Mouse (Mus musculus) retina, postnatal 1 day (tissue): ENCODE results near the gene Gk5.
"Not testable (repeated sequence)": the region's sequence is repeated elsewhere in the genome, so short reads cannot be mapped to it uniquely, and the experiment has no call there.

Source experiments
- DNase-seq: peaks from one replicate; pipeline ENCODE4 v3.0.0-alpha.2; 2012

Gene Gk5

GRCm38 (mm10) chr9:96152801-96153200, 33.6 kb downstream of the Gk5 start:
- DNase-seq, result no peak

GRCm38 (mm10) chr9:96158431-96158830, 39.3 kb downstream of the Gk5 start:
- no peak for DNase-seq

- no peak for DNase-seq
Observed at GRCm38 (mm10) chr9:96159047-96159446, 39.9 kb downstream of the Gk5 start.

GRCm38 (mm10) chr9:96160767-96161166, 41.6 kb downstream of the Gk5 start:
- no peak for DNase-seq

GRCm38 (mm10) chr9:96162421-96162820, 43.3 kb downstream of the Gk5 start:
- no peak for DNase-seq

GRCm38 (mm10) chr9:96163443-96163842, 44.3 kb downstream of the Gk5 start:
- DNase-seq, result no peak

GRCm38 (mm10) chr9:96163983-96164382, 44.8 kb downstream of the Gk5 start:
- DNase-seq, result not testable (repeated sequence)

- peak; percentile 87 for DNase-seq
Observed at GRCm38 (mm10) chr9:96167168-96167585, 48.0 kb downstream of the Gk5 start.

GRCm38 (mm10) chr9:96170600-96170999, 51.4 kb downstream of the Gk5 start:
- DNase-seq, result no peak

GRCm38 (mm10) chr9:96184909-96185308, 65.7 kb downstream of the Gk5 start:
- no peak for DNase-seq

GRCm38 (mm10) chr9:96186701-96187100, 67.5 kb downstream of the Gk5 start:
- no peak for DNase-seq

- DNase-seq, result peak; percentile 97
Observed at GRCm38 (mm10) chr9:96195885-96196622, 76.9 kb downstream of the Gk5 start, which contains the start of gene Tfdp2. Gene Tfdp2 (plus strand): TSS chr9:96196275.

GRCm38 (mm10) chr9:96196636-96197181, 77.5 kb downstream of the Gk5 start:
- peak; percentile 65 for DNase-seq

- no peak for DNase-seq
Observed at GRCm38 (mm10) chr9:96197806-96198205, 78.6 kb downstream of the Gk5 start.

- DNase-seq, result no peak
Observed at GRCm38 (mm10) chr9:96203663-96204062, 84.5 kb downstream of the Gk5 start.

GRCm38 (mm10) chr9:96207428-96207827, 88.3 kb downstream of the Gk5 start:
- no peak for DNase-seq

- no peak for DNase-seq
Observed at GRCm38 (mm10) chr9:96213036-96213645, 94.0 kb downstream of the Gk5 start.

- DNase-seq, result no peak
Observed at GRCm38 (mm10) chr9:96214171-96214570, 95.0 kb downstream of the Gk5 start.

- no peak for DNase-seq
Observed at GRCm38 (mm10) chr9:96217299-96217698, 98.1 kb downstream of the Gk5 start.

GRCm38 (mm10) chr9:96217799-96218198, 98.6 kb downstream of the Gk5 start:
- no peak for DNase-seq

GRCm38 (mm10) chr9:96219114-96219669, 100.0 kb downstream of the Gk5 start:
- peak; percentile 66 for DNase-seq

- DNase-seq, result peak; percentile 33
Observed at GRCm38 (mm10) chr9:96220419-96220818, 101.3 kb downstream of the Gk5 start.

GRCm38 (mm10) chr9:96223302-96223701, 104.1 kb downstream of the Gk5 start:
- no peak for DNase-seq

GRCm38 (mm10) chr9:96228285-96228684, 109.1 kb downstream of the Gk5 start:
- no peak for DNase-seq
